Mouse (Mus musculus): ENCODE results near the gene Lcmt1.

Gene Lcmt1

GRCm38 (mm10) chr7:123360185-123360584 is 9.4 kb upstream of the Lcmt1 start:
- DNase-seq (ENCODE audit: low spot score) = no peak

- no peak for DNase-seq (ENCODE audit: low spot score)
These were observed 8.2 kb upstream of the Lcmt1 start for GRCm38 (mm10) chr7:123361229-123361980.

- no peak for DNase-seq (ENCODE audit: low spot score)
These were observed 6.8 kb upstream of the Lcmt1 start for GRCm38 (mm10) chr7:123362806-123363205.

- DNase-seq (ENCODE audit: low spot score) = peak; percentile 53
These were observed 5.6 kb upstream of the Lcmt1 start for GRCm38 (mm10) chr7:123363971-123364370.

- DNase-seq (ENCODE audit: low spot score) = no peak
These were observed 3.5 kb upstream of the Lcmt1 start for GRCm38 (mm10) chr7:123365876-123366741.

- no peak for DNase-seq (ENCODE audit: low spot score)
These were observed 2.8 kb upstream of the Lcmt1 start for GRCm38 (mm10) chr7:123366806-123367205.

- DNase-seq (ENCODE audit: low spot score) = no peak
These were observed 2.1 kb upstream of the Lcmt1 start for GRCm38 (mm10) chr7:123367218-123368150.

GRCm38 (mm10) chr7:123368187-123368586 is 1.4 kb upstream of the Lcmt1 start:
- no peak for DNase-seq (ENCODE audit: low spot score)

GRCm38 (mm10) chr7:123368778-123369746 is 522 bp upstream of the Lcmt1 start:
- no peak for DNase-seq (ENCODE audit: low spot score)

- DNase-seq (ENCODE audit: low spot score) = no peak
These were observed 1.1 kb downstream of the Lcmt1 start for GRCm38 (mm10) chr7:123370700-123371099.

GRCm38 (mm10) chr7:123371501-123371900 is 1.9 kb downstream of the Lcmt1 start:
- DNase-seq (ENCODE audit: low spot score) = no peak

GRCm38 (mm10) chr7:123377443-123378400 is 8.1 kb downstream of the Lcmt1 start:
- DNase-seq (ENCODE audit: low spot score) = peak; percentile 94

GRCm38 (mm10) chr7:123385693-123386407 is 16.3 kb downstream of the Lcmt1 start:
- DNase-seq (ENCODE audit: low spot score) = no peak

- DNase-seq (ENCODE audit: low spot score) = no peak
These were observed 20.2 kb downstream of the Lcmt1 start for GRCm38 (mm10) chr7:123389686-123390280.

GRCm38 (mm10) chr7:123394271-123394670 is 24.7 kb downstream of the Lcmt1 start:
- DNase-seq (ENCODE audit: low spot score) = no peak

GRCm38 (mm10) chr7:123396900-123397299 is 27.3 kb downstream of the Lcmt1 start:
- no peak for DNase-seq (ENCODE audit: low spot score)

GRCm38 (mm10) chr7:123397369-123397768 is 27.8 kb downstream of the Lcmt1 start:
- DNase-seq (ENCODE audit: low spot score) = no peak

GRCm38 (mm10) chr7:123397931-123398330 is 28.3 kb downstream of the Lcmt1 start:
- DNase-seq (ENCODE audit: low spot score) = no peak

- DNase-seq (ENCODE audit: low spot score) = no peak
These were observed 29.2 kb downstream of the Lcmt1 start for GRCm38 (mm10) chr7:123398828-123399227.

All from left cerebral cortex, adult 11 months (tissue).